ENCODE assay signal across 16 mouse cellular contexts in the genomic region with DNA sequence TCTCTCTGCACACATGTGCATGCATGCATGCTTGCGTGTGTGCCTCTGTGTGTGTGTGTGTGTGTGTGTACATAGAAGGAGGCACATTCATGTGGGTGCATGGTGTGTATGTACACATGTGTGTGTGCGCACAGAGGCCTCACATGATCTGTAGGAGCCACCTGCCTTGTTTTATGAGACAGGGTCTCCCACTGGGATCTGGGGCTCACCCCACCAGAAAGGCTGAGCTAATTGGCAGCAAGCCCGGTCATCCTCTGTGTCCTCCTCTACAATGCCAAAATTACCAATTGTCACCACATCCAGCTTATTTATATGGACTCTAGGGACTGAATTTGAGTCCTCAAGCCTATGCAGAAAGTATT. TPM values are rescaled to one million over a fixed set of nuclear protein-coding genes. Genes with fewer than 3 reads are reported as not detected.
A peak's percentile ranks its signal among the peaks of the same experiment; 100 is the strongest.
DNase-seq lines count a peak whose midpoint lies in the region; ATAC-seq and TF ChIP-seq lines count a peak whose summit lies in the region.
"Had no signal": no experiment of that assay in that cellular context is flagged by ENCODE, and none has a peak within 500 bp of the region (broad histone marks: within the 10 kb centered on the region; RNA-seq: fewer than 3 reads in every experiment).

No protein-coding gene starts in this region.

- DNase-seq in hindbrain, embryonic 11.5 days (ENCODE audit: low spot score) = peak; percentile 7
- peak; percentile 32 for DNase-seq in midbrain, embryonic 14.5 days
- DNase-seq in lung, postnatal 0 days (ENCODE audit: low spot score) = no peak
- DNase-seq in natural killer cell, adult 2 months (ENCODE audit: low spot score in 2 of 2) = no peak
- DNase-seq: cerebellum, adult 18-20 months; forebrain, postnatal 0 days; lung, postnatal 4 days; right cerebral cortex, postnatal 25 days had no signal

- H3K4me1 ChIP-seq in intestine, embryonic 15.5 days (replicated peaks) = no peaks in the 10 kb centered on the region
- no peaks in the 10 kb centered on the region for H3K4me1 ChIP-seq in intestine, postnatal 0 days (replicated peaks; ENCODE audit: control insufficient read depth, insufficient read depth, low read length)
- peaks cover 7% of the 10 kb centered on the region for H3K4me1 ChIP-seq in midbrain, embryonic 13.5 days (replicated peaks)
- no peaks in the 10 kb centered on the region for H3K4me1 ChIP-seq in midbrain, embryonic 16.5 days (ENCODE audit: control insufficient read depth, insufficient read depth, low read length)
- H3K4me1 ChIP-seq in hindbrain, embryonic 11.5 days (replicated peaks; ENCODE audit: control insufficient read depth, insufficient read depth, low read length) = no peaks in the 10 kb centered on the region; the same call in 1 of the 2 replicates
- no peaks in the 10 kb centered on the region for H3K4me1 ChIP-seq in midbrain, embryonic 14.5 days (ENCODE audit: control insufficient read depth, insufficient read depth, low read length)
- H3K4me1 ChIP-seq in lung, postnatal 0 days (ENCODE audit: insufficient read depth, low read depth, low read length) = no peaks in the 10 kb centered on the region
- H3K4me1 ChIP-seq: limb, embryonic 13.5 days had no signal

- TF ChIP-seq CTCF in intestine, postnatal 0 days (IDR thresholded peaks at IDR 0.05; ENCODE audit: low read depth) = no peak
- TF ChIP-seq CTCF in lung, postnatal 0 days (IDR thresholded peaks at IDR 0.05) = no peak

- H3K4me2 ChIP-seq in intestine, embryonic 15.5 days (replicated peaks) = no peak overlapping the region
- no peak overlapping the region for H3K4me2 ChIP-seq in intestine, postnatal 0 days (replicated peaks; ENCODE audit: low read depth)
- H3K4me2 ChIP-seq in midbrain, embryonic 13.5 days (replicated peaks) = no peak overlapping the region
- H3K4me2 ChIP-seq in midbrain, embryonic 16.5 days (ENCODE audit: low read length) = no peak overlapping the region
- no peak overlapping the region for H3K4me2 ChIP-seq in hindbrain, embryonic 11.5 days (replicated peaks; ENCODE audit: low read depth, low read length)
- no peak overlapping the region for H3K4me2 ChIP-seq in midbrain, embryonic 14.5 days (ENCODE audit: low read length)
- no peak overlapping the region for H3K4me2 ChIP-seq in lung, postnatal 0 days (replicated peaks; ENCODE audit: low read depth, low read length)
- H3K4me2 ChIP-seq: limb, embryonic 13.5 days had no signal

- no peak for TF ChIP-seq EP300 in lung, postnatal 0 days (IDR thresholded peaks at IDR 0.05)

- H3K4me3 ChIP-seq in intestine, embryonic 15.5 days (replicated peaks) = no peak overlapping the region
- no peak overlapping the region for H3K4me3 ChIP-seq in intestine, postnatal 0 days (ENCODE audit: low read depth, low read length)
- H3K4me3 ChIP-seq in midbrain, embryonic 13.5 days (replicated peaks) = no peak overlapping the region
- no peak overlapping the region for H3K4me3 ChIP-seq in midbrain, embryonic 16.5 days (ENCODE audit: low read depth, low read length)
- no peak overlapping the region for H3K4me3 ChIP-seq in hindbrain, embryonic 11.5 days (ENCODE audit: low read depth, low read length)
- no peak overlapping the region for H3K4me3 ChIP-seq in midbrain, embryonic 14.5 days (replicated peaks; ENCODE audit: low read depth, low read length)
- no peak overlapping the region for H3K4me3 ChIP-seq in lung, postnatal 0 days (ENCODE audit: low read depth, low read length)
- H3K4me3 ChIP-seq: limb, embryonic 13.5 days had no signal

- no peak overlapping the region for H3K9ac ChIP-seq in intestine, embryonic 15.5 days
- no peak overlapping the region for H3K9ac ChIP-seq in intestine, postnatal 0 days (ENCODE audit: low read depth, low read length)
- no peak overlapping the region for H3K9ac ChIP-seq in midbrain, embryonic 13.5 days (replicated peaks)
- no peak overlapping the region for H3K9ac ChIP-seq in midbrain, embryonic 16.5 days (ENCODE audit: low read depth, low read length)
- H3K9ac ChIP-seq in hindbrain, embryonic 11.5 days (ENCODE audit: low read depth, low read length) = no peak overlapping the region
- H3K9ac ChIP-seq in midbrain, embryonic 14.5 days (replicated peaks; ENCODE audit: low read length) = no peak overlapping the region
- H3K9ac ChIP-seq in lung, postnatal 0 days (replicated peaks; ENCODE audit: low read depth) = no peak overlapping the region
- H3K9ac ChIP-seq: forebrain, postnatal 0 days; limb, embryonic 13.5 days had no signal

- H3K27ac ChIP-seq in intestine, embryonic 15.5 days = no peak overlapping the region
- H3K27ac ChIP-seq in intestine, postnatal 0 days (ENCODE audit: low read depth, low read length) = no peak overlapping the region
- H3K27ac ChIP-seq in midbrain, embryonic 13.5 days = no peak overlapping the region
- H3K27ac ChIP-seq in midbrain, embryonic 16.5 days (ENCODE audit: low read length) = no peak overlapping the region
- no peak overlapping the region; the same call in 1 of the 2 replicates for H3K27ac ChIP-seq in hindbrain, embryonic 11.5 days (ENCODE audit: low read depth, low read length)
- no peak overlapping the region for H3K27ac ChIP-seq in midbrain, embryonic 14.5 days (replicated peaks; ENCODE audit: low read depth, low read length)
- H3K27ac ChIP-seq in lung, postnatal 0 days (ENCODE audit: low read length) = no peak overlapping the region
- H3K27ac ChIP-seq: limb, embryonic 13.5 days had no signal

- no peaks in the 10 kb centered on the region for H3K36me3 ChIP-seq in intestine, embryonic 15.5 days
- no peaks in the 10 kb centered on the region for H3K36me3 ChIP-seq in intestine, postnatal 0 days (ENCODE audit: control insufficient read depth, insufficient read depth)
- no peaks in the 10 kb centered on the region for H3K36me3 ChIP-seq in midbrain, embryonic 13.5 days
- H3K36me3 ChIP-seq in midbrain, embryonic 16.5 days (ENCODE audit: control insufficient read depth, insufficient read depth, low read length) = no peaks in the 10 kb centered on the region
- H3K36me3 ChIP-seq in hindbrain, embryonic 11.5 days (ENCODE audit: control insufficient read depth, insufficient read depth, low read length) = no peaks in the 10 kb centered on the region
- H3K36me3 ChIP-seq in midbrain, embryonic 14.5 days (ENCODE audit: control insufficient read depth, insufficient read depth, low read length) = no peaks in the 10 kb centered on the region
- H3K36me3 ChIP-seq in lung, postnatal 0 days (ENCODE audit: insufficient read depth, low read length) = no peaks in the 10 kb centered on the region

- 0 out of 2 replicates have a peak, but pooled peaks have one; percentile 31 for ATAC-seq in intestine, embryonic 15.5 days
- no peak for ATAC-seq in intestine, postnatal 0 days
- peak; percentile 63 for ATAC-seq in midbrain, embryonic 13.5 days
- no peak for ATAC-seq in midbrain, embryonic 16.5 days
- peak; percentile 46 for ATAC-seq in hindbrain, embryonic 11.5 days (ENCODE audit: low FRiP score)
- no peak for ATAC-seq in midbrain, embryonic 14.5 days (ENCODE audit: low FRiP score, low TSS enrichment)
- ATAC-seq in lung, postnatal 0 days = no peak
- ATAC-seq: forebrain, postnatal 0 days; inflammation-experienced regulatory T-cells, adult 6 months had no signal

- no peaks in the 10 kb centered on the region for H3K27me3 ChIP-seq in intestine, embryonic 15.5 days (replicated peaks)
- no peaks in the 10 kb centered on the region for H3K27me3 ChIP-seq in intestine, postnatal 0 days (replicated peaks; ENCODE audit: control insufficient read depth, insufficient read depth, low read length)
- H3K27me3 ChIP-seq in midbrain, embryonic 13.5 days = peaks cover 23% of the 10 kb centered on the region
- H3K27me3 ChIP-seq in midbrain, embryonic 16.5 days (ENCODE audit: control insufficient read depth, insufficient read depth, low read depth, low read length) = peaks cover 3% of the 10 kb centered on the region
- no peaks in the 10 kb centered on the region; the same call in 1 of the 2 replicates for H3K27me3 ChIP-seq in hindbrain, embryonic 11.5 days (ENCODE audit: control insufficient read depth, insufficient read depth, low read length)
- no peaks in the 10 kb centered on the region for H3K27me3 ChIP-seq in midbrain, embryonic 14.5 days (ENCODE audit: control insufficient read depth, insufficient read depth, low read length)
- no peaks in the 10 kb centered on the region for H3K27me3 ChIP-seq in lung, postnatal 0 days (replicated peaks; ENCODE audit: insufficient read depth, low read length)
- H3K27me3 ChIP-seq: limb, embryonic 13.5 days had no signal

- H3K9me3 ChIP-seq in intestine, embryonic 15.5 days = no peaks in the 10 kb centered on the region
- no peaks in the 10 kb centered on the region for H3K9me3 ChIP-seq in intestine, postnatal 0 days (ENCODE audit: control insufficient read depth)
- H3K9me3 ChIP-seq in midbrain, embryonic 13.5 days = no peaks in the 10 kb centered on the region
- no peaks in the 10 kb centered on the region for H3K9me3 ChIP-seq in midbrain, embryonic 16.5 days (replicated peaks; ENCODE audit: control insufficient read depth, low read length, poor library complexity, severe bottlenecking)
- H3K9me3 ChIP-seq in hindbrain, embryonic 11.5 days (ENCODE audit: control insufficient read depth, low read length) = no peaks in the 10 kb centered on the region
- no peaks in the 10 kb centered on the region for H3K9me3 ChIP-seq in midbrain, embryonic 14.5 days (ENCODE audit: control insufficient read depth, low read length)
- no peaks in the 10 kb centered on the region for H3K9me3 ChIP-seq in lung, postnatal 0 days (ENCODE audit: low read length)

- 83% methylated on average over 3 of the region's 3 CpGs for WGBS in intestine, embryonic 15.5 days
- 79% methylated on average over 3 of the region's 3 CpGs for WGBS in intestine, postnatal 0 days
- 66% methylated on average over 3 of the region's 3 CpGs for WGBS in midbrain, embryonic 13.5 days
- 69% methylated on average over 3 of the region's 3 CpGs for WGBS in midbrain, embryonic 16.5 days
- 78% methylated on average over 3 of the region's 3 CpGs for WGBS in hindbrain, embryonic 11.5 days
- 69% methylated on average over 3 of the region's 3 CpGs for WGBS in midbrain, embryonic 14.5 days
- WGBS in lung, postnatal 0 days = 80% methylated on average over 3 of the region's 3 CpGs

RNA-seq across cellular contexts. Expression of gene Tmem128, which starts 18.5 kb away (rescaled TPM):
- 67.9 and 68.6 TPM in 2 replicates for polyA plus RNA-seq in intestine, embryonic 15.5 days (2015; fragmentation: Nextera tagmentation; extraction: Ambion mirVana)
- polyA plus RNA-seq in intestine, postnatal 0 days (2015; fragmentation: Nextera tagmentation; extraction: Ambion mirVana) = 77.2 and 83.1 TPM in 2 replicates
- polyA plus RNA-seq in midbrain, embryonic 13.5 days (2015; fragmentation: Nextera tagmentation; extraction: Ambion mirVana) = 105 and 116 TPM in 2 replicates
- polyA plus RNA-seq in midbrain, embryonic 16.5 days (2015; fragmentation: Nextera tagmentation; extraction: Ambion mirVana) = 92.9 and 94.6 TPM in 2 replicates
- polyA plus RNA-seq in hindbrain, embryonic 11.5 days (2014; fragmentation: Nextera tagmentation; extraction: Ambion mirVana) = 105 TPM in 2 replicates
- 114 and 120 TPM in 2 replicates for polyA plus RNA-seq in midbrain, embryonic 14.5 days (2014; fragmentation: Nextera tagmentation; extraction: Ambion mirVana)
- 94.7 and 113 TPM in 2 replicates for polyA plus RNA-seq in lung, postnatal 0 days (2015; fragmentation: Nextera tagmentation; extraction: Ambion mirVana)

RNA-seq across cellular contexts. Expression of gene Lyar, which starts 21.2 kb away (rescaled TPM):
- polyA plus RNA-seq in intestine, embryonic 15.5 days (2015; fragmentation: Nextera tagmentation; extraction: Ambion mirVana) = 101 and 116 TPM in 2 replicates
- 42.1 and 42.2 TPM in 2 replicates for polyA plus RNA-seq in intestine, postnatal 0 days (2015; fragmentation: Nextera tagmentation; extraction: Ambion mirVana)
- 66.9 and 76.9 TPM in 2 replicates for polyA plus RNA-seq in midbrain, embryonic 13.5 days (2015; fragmentation: Nextera tagmentation; extraction: Ambion mirVana)
- polyA plus RNA-seq in midbrain, embryonic 16.5 days (2015; fragmentation: Nextera tagmentation; extraction: Ambion mirVana) = 35.4 and 41.9 TPM in 2 replicates
- polyA plus RNA-seq in hindbrain, embryonic 11.5 days (2014; fragmentation: Nextera tagmentation; extraction: Ambion mirVana) = 112 and 113 TPM in 2 replicates
- 37.7 and 41.9 TPM in 2 replicates for polyA plus RNA-seq in midbrain, embryonic 14.5 days (2014; fragmentation: Nextera tagmentation; extraction: Ambion mirVana)
- polyA plus RNA-seq in lung, postnatal 0 days (2015; fragmentation: Nextera tagmentation; extraction: Ambion mirVana) = 36.4 and 40.4 TPM in 2 replicates

RNA-seq across cellular contexts. Expression of gene Zbtb49, which starts 21.2 kb away (rescaled TPM):
- 9.2 TPM in 2 replicates for polyA plus RNA-seq in intestine, embryonic 15.5 days (2015; fragmentation: Nextera tagmentation; extraction: Ambion mirVana)
- polyA plus RNA-seq in intestine, postnatal 0 days (2015; fragmentation: Nextera tagmentation; extraction: Ambion mirVana) = 2.9 and 3.6 TPM in 2 replicates
- 26.2 and 26.4 TPM in 2 replicates for polyA plus RNA-seq in midbrain, embryonic 13.5 days (2015; fragmentation: Nextera tagmentation; extraction: Ambion mirVana)
- 19.8 and 21.7 TPM in 2 replicates for polyA plus RNA-seq in midbrain, embryonic 16.5 days (2015; fragmentation: Nextera tagmentation; extraction: Ambion mirVana)
- 14.2 and 15.7 TPM in 2 replicates for polyA plus RNA-seq in hindbrain, embryonic 11.5 days (2014; fragmentation: Nextera tagmentation; extraction: Ambion mirVana)
- polyA plus RNA-seq in midbrain, embryonic 14.5 days (2014; fragmentation: Nextera tagmentation; extraction: Ambion mirVana) = 18.8 and 24.6 TPM in 2 replicates
- 6.7 and 7.4 TPM in 2 replicates for polyA plus RNA-seq in lung, postnatal 0 days (2015; fragmentation: Nextera tagmentation; extraction: Ambion mirVana)

RNA-seq across cellular contexts. Expression of gene Otop1, which starts 34.3 kb away (rescaled TPM):
- not detected in 2 replicates for polyA plus RNA-seq in intestine, embryonic 15.5 days (2015; fragmentation: Nextera tagmentation; extraction: Ambion mirVana)
- polyA plus RNA-seq in intestine, postnatal 0 days (2015; fragmentation: Nextera tagmentation; extraction: Ambion mirVana) = not detected in 2 replicates
- not detected in 2 replicates for polyA plus RNA-seq in midbrain, embryonic 13.5 days (2015; fragmentation: Nextera tagmentation; extraction: Ambion mirVana)
- 0.11 TPM in 1 of 2 replicates, not detected in the other for polyA plus RNA-seq in midbrain, embryonic 16.5 days (2015; fragmentation: Nextera tagmentation; extraction: Ambion mirVana)
- 0.14 TPM in 1 of 2 replicates, not detected in the other for polyA plus RNA-seq in hindbrain, embryonic 11.5 days (2014; fragmentation: Nextera tagmentation; extraction: Ambion mirVana)
- not detected in 2 replicates for polyA plus RNA-seq in midbrain, embryonic 14.5 days (2014; fragmentation: Nextera tagmentation; extraction: Ambion mirVana)
- not detected in 2 replicates for polyA plus RNA-seq in lung, postnatal 0 days (2015; fragmentation: Nextera tagmentation; extraction: Ambion mirVana)
- polyA plus RNA-seq: forebrain, postnatal 0 days; heart, postnatal 0 days; inflammation-experienced regulatory T-cells, adult 6 months; liver, embryonic 16.5 days had no signal

Comparison
In these comparisons a context has a peak if more than half of its experiments do, and no peak if none do; other contexts are left out.
1. ATAC-seq: peak in intestine, embryonic 15.5 days (single experiment), midbrain, embryonic 13.5 days (single experiment) and hindbrain, embryonic 11.5 days (single experiment); none in intestine, postnatal 0 days (single experiment), midbrain, embryonic 16.5 days (single experiment), midbrain, embryonic 14.5 days (single experiment) and lung, postnatal 0 days (single experiment).
2. DNase-seq: peak in hindbrain, embryonic 11.5 days (single experiment) and midbrain, embryonic 14.5 days (single experiment); none in lung, postnatal 0 days (single experiment) and natural killer cell, adult 2 months (0 of 2).